Mouse (Mus musculus): ENCODE measurements around the gene Rtn4rl1. TPM values are rescaled to one million over a fixed set of nuclear protein-coding genes. Genes with fewer than 3 reads are reported as not detected.
A peak's percentile ranks its signal among the peaks of the same experiment; 100 is the strongest.

Gene Rtn4rl1
- total and polyA plus RNA-seq, 2 experiments from 2014 or later: 11.0 to 15.6 TPM

DNA sequence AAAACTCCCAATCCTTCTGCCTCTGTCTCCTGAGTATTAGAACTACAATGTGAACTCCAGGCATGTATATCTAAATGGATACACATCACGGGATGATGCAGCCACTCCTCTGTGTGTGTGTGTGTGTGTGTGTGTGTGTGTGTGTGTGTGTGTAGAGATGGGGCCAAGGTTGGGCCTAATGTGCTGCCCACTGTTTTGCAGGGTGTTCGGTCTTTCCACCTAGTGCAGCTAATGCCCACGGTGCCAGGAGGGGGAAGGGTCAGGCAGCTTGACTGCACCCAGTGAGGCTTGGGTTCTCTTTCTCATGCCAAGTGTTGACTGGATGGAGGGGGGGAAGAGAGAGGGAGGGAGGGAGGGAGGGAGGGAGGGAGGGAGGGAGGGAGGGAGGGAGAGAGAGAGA, 19.3 kb downstream of the Rtn4rl1 start:
- no peaks in the 10 kb centered on the region for H3K27me3 ChIP-seq (ENCODE audit: insufficient read depth, low read length)
- no peaks in the 10 kb centered on the region for H3K36me3 ChIP-seq (ENCODE audit: insufficient read depth)
- no peak overlapping the region for H3K4me3 ChIP-seq (ENCODE audit: low read depth, low read length)
- no peak overlapping the region for H3K27ac ChIP-seq (ENCODE audit: low read depth, low read length)
- no peak overlapping the region for H3K9ac ChIP-seq
- H3K4me1 ChIP-seq (ENCODE audit: insufficient read depth): peaks cover 18% of the 10 kb centered on the region
- 42% methylated on average over 3 of the region's 3 CpGs for WGBS
- TF ChIP-seq CTCF (IDR thresholded peaks at IDR 0.05; ENCODE audit: low read depth): no peak
- no peaks in the 10 kb centered on the region for H3K9me3 ChIP-seq (ENCODE audit: low read length)
- no peak for DNase-seq
- H3K4me2 ChIP-seq (ENCODE audit: low read depth): no peak overlapping the region
- ATAC-seq: no peak

DNA sequence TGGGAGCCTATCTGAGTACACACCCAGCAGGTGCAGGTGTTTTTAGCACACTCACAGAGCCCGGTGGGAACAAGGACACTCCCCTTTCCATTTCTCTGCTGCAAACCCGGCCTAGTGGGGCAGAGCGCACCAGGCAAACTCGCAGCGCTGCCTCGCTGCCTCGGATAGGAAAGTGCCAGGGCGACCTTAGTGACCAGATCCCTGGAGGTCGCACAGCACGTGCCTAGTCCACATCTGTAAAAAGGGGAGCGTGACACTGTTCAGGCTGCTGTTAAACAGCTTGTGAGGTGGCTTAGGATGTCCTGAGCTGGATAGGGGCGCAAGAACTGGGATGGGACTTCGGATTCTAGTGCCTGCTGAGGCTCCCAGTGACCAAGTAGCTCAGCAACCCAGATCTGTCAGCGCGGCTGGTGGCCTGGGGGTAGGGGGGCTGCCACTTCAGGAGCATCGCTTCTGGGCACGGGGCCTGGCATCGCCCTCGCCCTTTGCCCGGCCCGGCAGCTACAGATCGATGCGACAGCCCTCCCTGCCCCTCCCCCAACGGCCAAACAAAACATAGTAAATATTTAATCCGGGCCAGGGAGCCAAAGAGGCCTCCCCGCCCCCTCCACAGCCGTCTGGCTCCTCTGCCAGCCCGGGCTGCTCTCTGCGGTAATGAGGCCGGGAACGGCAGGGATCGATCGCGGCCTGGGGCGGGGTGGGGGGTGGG, 19.9 kb downstream of the Rtn4rl1 start:
- 3% methylated on average over 32 of the region's 35 CpGs for WGBS
- ATAC-seq (peak; percentile 60; the same call in 1 of the 2 replicates), DNase-seq (peak; percentile 38)
- Histone ChIP-seq H3K36me3 (ENCODE audit: insufficient read depth) (no peaks in the 10 kb centered on the region), H3K4me2 (ENCODE audit: low read depth) (peak overlapping the region; percentile 48), H3K4me3 (ENCODE audit: low read depth, low read length) (peak overlapping the region; percentile 25), H3K4me1 (ENCODE audit: insufficient read depth) (peaks cover 18% of the 10 kb centered on the region), H3K27ac (ENCODE audit: low read depth, low read length) (no peak overlapping the region), H3K27me3 (ENCODE audit: insufficient read depth, low read length) (no peaks in the 10 kb centered on the region), H3K9ac (peak overlapping the region; percentile 37; the same call in 1 of the 2 replicates), H3K9me3 (ENCODE audit: low read length) (no peaks in the 10 kb centered on the region)
- TF ChIP-seq CTCF (IDR thresholded peaks at IDR 0.05; ENCODE audit: low read depth): no peak

DNA sequence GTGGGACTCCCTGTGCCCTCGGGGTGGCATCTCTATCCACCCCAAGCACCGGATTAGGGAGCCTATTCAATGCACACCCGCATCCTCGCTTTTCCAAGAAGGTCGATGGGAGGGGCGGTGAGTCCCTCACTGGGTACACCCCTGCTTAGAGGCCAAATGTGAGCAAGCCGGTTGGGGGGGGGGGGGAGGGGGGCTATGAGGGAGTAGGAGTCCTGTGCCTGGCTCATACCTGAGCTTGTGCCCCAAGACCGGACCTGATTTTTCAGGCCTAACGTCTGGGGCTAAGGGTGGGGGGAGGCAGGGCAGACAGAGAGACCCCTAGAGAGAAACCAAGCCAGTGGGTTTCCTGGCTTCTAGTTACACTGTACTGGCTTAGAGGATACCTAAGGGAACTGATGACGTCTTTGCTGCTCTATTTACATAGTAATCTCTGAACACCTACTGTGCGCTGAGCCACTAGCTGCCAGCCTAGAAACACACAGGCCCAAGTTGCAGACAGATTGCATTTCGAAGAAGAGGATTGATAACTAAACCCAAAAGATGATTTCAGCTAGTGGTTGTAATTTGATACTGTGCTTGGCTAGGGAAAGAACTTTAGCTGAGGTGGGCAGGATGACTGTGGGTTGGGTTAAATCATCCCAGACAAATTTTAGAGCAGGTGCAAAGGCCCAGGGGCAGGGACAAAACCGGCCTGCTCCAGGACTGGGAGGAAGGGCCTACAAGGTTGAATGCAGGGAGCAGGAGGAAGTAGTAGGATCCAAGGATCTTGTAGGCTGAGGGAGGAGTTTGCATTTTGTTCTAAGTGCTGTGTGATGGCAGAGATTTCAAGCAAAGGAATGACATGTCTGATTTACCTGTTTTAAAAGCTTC, 20.7 kb downstream of the Rtn4rl1 start:
- TF ChIP-seq CTCF (IDR thresholded peaks at IDR 0.05; ENCODE audit: low read depth): no peak
- H3K9me3 ChIP-seq (ENCODE audit: low read length): no peaks in the 10 kb centered on the region
- peaks cover 18% of the 10 kb centered on the region for H3K4me1 ChIP-seq (ENCODE audit: insufficient read depth)
- DNase-seq: no peak
- H3K27ac ChIP-seq (ENCODE audit: low read depth, low read length): no peak overlapping the region
- no peak for ATAC-seq
- peak overlapping the region; percentile 48 for H3K4me2 ChIP-seq (ENCODE audit: low read depth)
- H3K4me3 ChIP-seq (ENCODE audit: low read depth, low read length): peak overlapping the region; percentile 25
- H3K9ac ChIP-seq: peak overlapping the region; percentile 37; the same call in 1 of the 2 replicates
- 26% methylated on average over 12 of the region's 13 CpGs for WGBS
- H3K27me3 ChIP-seq (ENCODE audit: insufficient read depth, low read length): no peaks in the 10 kb centered on the region
- H3K36me3 ChIP-seq (ENCODE audit: insufficient read depth): no peaks in the 10 kb centered on the region

DNA sequence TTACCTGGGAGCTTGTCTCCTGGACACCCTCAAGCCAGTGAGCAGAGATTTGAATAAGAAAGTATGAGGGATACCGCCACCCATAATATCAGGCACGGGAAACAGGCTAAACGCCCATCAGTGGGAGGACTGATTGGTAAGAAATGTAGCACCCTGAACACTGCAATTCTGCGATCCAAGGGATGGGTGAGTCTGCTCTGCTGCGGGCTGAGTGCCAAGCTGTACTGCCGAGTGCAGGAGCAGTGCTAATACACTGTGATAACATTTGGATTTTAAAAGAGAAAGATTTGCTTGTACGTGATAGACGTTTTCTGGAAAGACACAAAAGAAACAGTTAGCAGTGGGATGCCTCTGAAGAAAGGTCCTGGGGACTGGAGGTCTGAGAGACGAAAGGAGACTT, 26.5 kb downstream of the Rtn4rl1 start:
- H3K9me3 ChIP-seq (ENCODE audit: low read length): no peaks in the 10 kb centered on the region
- H3K4me3 ChIP-seq (ENCODE audit: low read depth, low read length): no peak overlapping the region
- 21% methylated on average over 9 of the region's 9 CpGs for WGBS
- TF ChIP-seq CTCF (IDR thresholded peaks at IDR 0.05; ENCODE audit: low read depth): no peak
- peak; percentile 66 for DNase-seq
- no peaks in the 10 kb centered on the region for H3K27me3 ChIP-seq (ENCODE audit: insufficient read depth, low read length)
- no peaks in the 10 kb centered on the region for H3K36me3 ChIP-seq (ENCODE audit: insufficient read depth)
- peak overlapping the region; percentile 21; the same call in 1 of the 2 replicates for H3K27ac ChIP-seq (ENCODE audit: low read depth, low read length)
- H3K9ac ChIP-seq: no peak overlapping the region
- peak; percentile 51; the same call in 1 of the 2 replicates for ATAC-seq
- H3K4me2 ChIP-seq (ENCODE audit: low read depth): no peak overlapping the region
- peaks cover 4% of the 10 kb centered on the region for H3K4me1 ChIP-seq (ENCODE audit: insufficient read depth)

DNA sequence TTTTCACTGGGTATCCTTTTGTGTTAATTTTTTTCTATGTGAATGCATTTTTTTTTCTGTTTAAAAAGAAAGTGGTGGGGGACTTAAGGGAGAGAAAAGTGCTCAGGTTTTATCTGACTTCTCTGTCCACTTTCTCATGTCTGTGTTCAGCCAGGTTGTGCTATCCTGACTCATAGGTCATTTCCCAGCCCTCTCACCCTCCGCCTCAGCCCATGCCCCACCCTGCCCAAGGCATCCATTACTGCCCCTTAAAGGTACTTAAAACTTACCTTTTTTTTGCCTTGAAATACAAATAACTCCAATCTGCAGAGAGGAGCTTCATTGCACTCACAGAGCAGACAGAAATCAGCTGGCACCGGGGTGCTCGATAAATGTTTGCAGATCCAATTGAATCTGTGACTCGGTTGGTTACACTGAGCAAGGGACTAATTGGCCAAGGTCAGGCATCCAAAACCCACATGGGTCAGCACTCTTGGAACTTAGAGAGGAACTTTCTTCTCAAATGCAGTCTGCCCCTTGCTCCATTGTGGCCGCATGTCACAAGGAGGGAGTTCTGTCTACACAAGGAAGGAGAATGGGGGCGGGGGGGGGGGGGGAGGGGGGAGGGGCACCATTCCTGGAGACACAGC, 27.0 kb downstream of the Rtn4rl1 start:
- no peaks in the 10 kb centered on the region for H3K27me3 ChIP-seq (ENCODE audit: insufficient read depth, low read length)
- no peak overlapping the region for H3K4me2 ChIP-seq (ENCODE audit: low read depth)
- DNase-seq (no peak), ATAC-seq (no peak)
- H3K4me1 ChIP-seq (ENCODE audit: insufficient read depth): peaks cover 4% of the 10 kb centered on the region
- no peaks in the 10 kb centered on the region for H3K9me3 ChIP-seq (ENCODE audit: low read length)
- H3K27ac ChIP-seq (ENCODE audit: low read depth, low read length): 0 out of 2 replicates have a peak overlapping the region, but pooled peaks have one; percentile 21
- H3K4me3 ChIP-seq (ENCODE audit: low read depth, low read length): no peak overlapping the region
- no peak for TF ChIP-seq CTCF (IDR thresholded peaks at IDR 0.05; ENCODE audit: low read depth)
- no peak overlapping the region for H3K9ac ChIP-seq
- no peaks in the 10 kb centered on the region for H3K36me3 ChIP-seq (ENCODE audit: insufficient read depth)
- 32% methylated on average over 5 of the region's 6 CpGs for WGBS

DNA sequence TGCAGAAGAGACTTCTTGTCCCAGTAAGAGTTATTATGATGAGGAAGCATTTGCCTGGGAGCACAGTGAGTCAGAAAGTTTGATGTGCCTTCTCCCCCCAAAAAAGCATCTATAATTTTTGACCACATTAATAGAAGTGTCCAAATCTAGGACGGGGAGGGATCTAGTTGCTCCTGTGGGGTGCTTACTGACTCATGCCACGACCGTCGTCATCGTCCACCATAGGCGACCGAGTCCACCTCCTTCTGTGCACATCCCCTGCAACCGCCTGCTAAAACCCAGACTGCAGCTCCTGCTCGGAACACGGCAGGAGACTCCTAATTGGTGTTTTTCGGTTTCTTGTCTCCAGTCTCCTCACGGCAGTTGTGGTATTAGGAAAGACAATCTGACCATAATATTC, 30.5 kb downstream of the Rtn4rl1 start:
- WGBS: 75% methylated on average over 12 of the region's 12 CpGs

More for the DNA sequence above, 30.5 kb downstream of the Rtn4rl1 start:
- peaks cover 4% of the 10 kb centered on the region for H3K4me1 ChIP-seq (ENCODE audit: insufficient read depth)
- no peaks in the 10 kb centered on the region for H3K27me3 ChIP-seq (ENCODE audit: insufficient read depth, low read length)
- TF ChIP-seq CTCF (IDR thresholded peaks at IDR 0.05; ENCODE audit: low read depth): no peak
- no peak overlapping the region for H3K4me2 ChIP-seq (ENCODE audit: low read depth)
- H3K27ac ChIP-seq (ENCODE audit: low read depth, low read length): no peak overlapping the region
- ATAC-seq (no peak), DNase-seq (no peak)
- H3K9me3 ChIP-seq (ENCODE audit: low read length): no peaks in the 10 kb centered on the region
- H3K36me3 ChIP-seq (ENCODE audit: insufficient read depth): no peaks in the 10 kb centered on the region
- no peak overlapping the region for H3K4me3 ChIP-seq (ENCODE audit: low read depth, low read length)
- no peak overlapping the region for H3K9ac ChIP-seq

Measured in forebrain, postnatal 0 days (tissue).